Mouse (Mus musculus): ENCODE data around the gene Evi5. TPM values are rescaled to one million over a fixed set of nuclear protein-coding genes. Genes with fewer than 3 reads are reported as not detected.

Evi5 gene
- polyA plus RNA-seq (2012; rRNA removed), result 11.3 and 15.1 TPM in 2 replicates

- Histone ChIP-seq H3K4me1 (ENCODE audit: control insufficient read depth, insufficient read depth, low read length) (no peaks in the 10 kb centered on the region; the same call in 1 of the 2 replicates), H3K36me3 (ENCODE audit: control insufficient read depth, insufficient read depth, low read length) (no peaks in the 10 kb centered on the region), H3K27me3 (ENCODE audit: control insufficient read depth, insufficient read depth, low read length) (no peaks in the 10 kb centered on the region), H3K4me3 (ENCODE audit: control insufficient read depth, low read depth, low read length) (no peak within 1 kb of the TSS), H3K27ac (ENCODE audit: control insufficient read depth, insufficient read depth, low read depth, low read length) (no peak within 1 kb of the TSS)
- TF ChIP-seq POLR2A (IDR thresholded peaks at IDR 0.05; ENCODE audit: control insufficient read depth, low read depth, low read length), result no peak
- TF ChIP-seq CTCF (IDR thresholded peaks at IDR 0.05; ENCODE audit: control insufficient read depth, insufficient read depth, insufficient replicate concordance, low read depth, low read length), result no peak
These were observed at the start of gene Evi5 for GRCm38 (mm10) chr5:107874561-107875260. Gene Evi5 (minus strand): TSS chr5:107875107.

GRCm38 (mm10) chr5:107924564-107924963, 49.7 kb upstream of the Evi5 start:
- Histone ChIP-seq H3K27me3 (ENCODE audit: control insufficient read depth, insufficient read depth, low read length) (no peaks in the 10 kb centered on the region), H3K36me3 (ENCODE audit: control insufficient read depth, insufficient read depth, low read length) (no peaks in the 10 kb centered on the region), H3K4me1 (ENCODE audit: control insufficient read depth, insufficient read depth, low read length) (no peaks in the 10 kb centered on the region), H3K27ac (ENCODE audit: control insufficient read depth, insufficient read depth, low read depth, low read length) (no peak overlapping the region), H3K4me3 (ENCODE audit: control insufficient read depth, low read depth, low read length) (no peak overlapping the region)
- TF ChIP-seq CTCF (IDR thresholded peaks at IDR 0.05; ENCODE audit: control insufficient read depth, insufficient read depth, insufficient replicate concordance, low read depth, low read length) (no peak), POLR2A (IDR thresholded peaks at IDR 0.05; ENCODE audit: control insufficient read depth, low read depth, low read length) (no peak)

GRCm38 (mm10) chr5:107922836-107923235, 47.9 kb upstream of the Evi5 start:
- H3K36me3 ChIP-seq (ENCODE audit: control insufficient read depth, insufficient read depth, low read length), result no peaks in the 10 kb centered on the region
- no peak for TF ChIP-seq POLR2A (IDR thresholded peaks at IDR 0.05; ENCODE audit: control insufficient read depth, low read depth, low read length)
- TF ChIP-seq CTCF (IDR thresholded peaks at IDR 0.05; ENCODE audit: control insufficient read depth, insufficient read depth, insufficient replicate concordance, low read depth, low read length), result no peak
- H3K4me3 ChIP-seq (ENCODE audit: control insufficient read depth, low read depth, low read length), result no peak overlapping the region
- no peaks in the 10 kb centered on the region for H3K27me3 ChIP-seq (ENCODE audit: control insufficient read depth, insufficient read depth, low read length)
- H3K4me1 ChIP-seq (ENCODE audit: control insufficient read depth, insufficient read depth, low read length), result no peaks in the 10 kb centered on the region
- no peak overlapping the region for H3K27ac ChIP-seq (ENCODE audit: control insufficient read depth, insufficient read depth, low read depth, low read length)

DNA sequence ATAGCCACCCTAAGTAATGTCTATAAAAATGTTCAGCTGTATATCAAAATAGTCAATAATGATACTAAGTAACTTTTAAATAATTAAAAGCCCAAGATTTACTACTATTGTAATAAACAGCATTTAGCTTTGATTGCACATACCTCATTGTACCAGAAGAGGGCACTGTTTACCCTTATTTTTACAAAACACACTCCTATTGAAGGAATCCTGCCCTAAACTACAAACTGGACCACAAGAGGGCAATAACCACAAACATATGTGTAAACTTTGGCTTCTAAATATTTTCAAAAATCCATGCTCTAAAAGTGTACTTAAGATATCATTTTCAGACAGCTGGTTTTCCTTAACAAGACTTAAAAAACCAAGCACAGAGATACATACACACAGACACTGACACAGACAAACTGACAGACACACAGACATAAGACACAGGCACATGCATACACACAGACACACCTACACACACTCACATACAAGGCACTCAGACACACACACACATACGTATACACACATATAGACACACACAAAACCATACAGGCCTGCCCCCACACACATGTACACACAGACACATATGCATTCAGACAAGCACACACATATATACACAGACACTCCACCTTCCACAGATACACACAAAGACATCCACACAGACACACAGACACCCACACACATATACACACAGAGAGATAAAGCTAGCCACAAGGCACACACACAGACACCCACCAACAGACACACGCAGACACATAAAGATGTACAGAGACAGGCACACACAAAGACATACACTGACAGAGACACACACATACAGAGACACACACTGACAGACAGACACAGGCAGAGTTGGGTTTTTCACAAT, 46.7 kb upstream of the Evi5 start:
- H3K36me3 ChIP-seq (ENCODE audit: control insufficient read depth, insufficient read depth, low read length), result no peaks in the 10 kb centered on the region
- no peaks in the 10 kb centered on the region for H3K4me1 ChIP-seq (ENCODE audit: control insufficient read depth, insufficient read depth, low read length)
- no peak overlapping the region for H3K4me3 ChIP-seq (ENCODE audit: control insufficient read depth, low read depth, low read length)
- peak; percentile 25; the same call in 1 of the 2 replicates for TF ChIP-seq CTCF (IDR thresholded peaks at IDR 0.05; ENCODE audit: control insufficient read depth, insufficient read depth, insufficient replicate concordance, low read depth, low read length)
- TF ChIP-seq POLR2A (IDR thresholded peaks at IDR 0.05; ENCODE audit: control insufficient read depth, low read depth, low read length), result no peak
- no peaks in the 10 kb centered on the region for H3K27me3 ChIP-seq (ENCODE audit: control insufficient read depth, insufficient read depth, low read length)
- H3K27ac ChIP-seq (ENCODE audit: control insufficient read depth, insufficient read depth, low read depth, low read length), result no peak overlapping the region

GRCm38 (mm10) chr5:107915280-107915679, 40.4 kb upstream of the Evi5 start:
- H3K4me1 ChIP-seq (ENCODE audit: control insufficient read depth, insufficient read depth, low read length), result no peaks in the 10 kb centered on the region
- H3K27me3 ChIP-seq (ENCODE audit: control insufficient read depth, insufficient read depth, low read length), result no peaks in the 10 kb centered on the region
- no peak overlapping the region for H3K4me3 ChIP-seq (ENCODE audit: control insufficient read depth, low read depth, low read length)
- H3K36me3 ChIP-seq (ENCODE audit: control insufficient read depth, insufficient read depth, low read length), result no peaks in the 10 kb centered on the region
- H3K27ac ChIP-seq (ENCODE audit: control insufficient read depth, insufficient read depth, low read depth, low read length), result no peak overlapping the region
- TF ChIP-seq POLR2A (IDR thresholded peaks at IDR 0.05; ENCODE audit: control insufficient read depth, low read depth, low read length), result no peak
- no peak for TF ChIP-seq CTCF (IDR thresholded peaks at IDR 0.05; ENCODE audit: control insufficient read depth, insufficient read depth, insufficient replicate concordance, low read depth, low read length)

GRCm38 (mm10) chr5:107911012-107911411, 36.1 kb upstream of the Evi5 start:
- Histone ChIP-seq H3K4me3 (ENCODE audit: control insufficient read depth, low read depth, low read length) (no peak overlapping the region), H3K4me1 (ENCODE audit: control insufficient read depth, insufficient read depth, low read length) (no peaks in the 10 kb centered on the region), H3K27me3 (ENCODE audit: control insufficient read depth, insufficient read depth, low read length) (no peaks in the 10 kb centered on the region), H3K36me3 (ENCODE audit: control insufficient read depth, insufficient read depth, low read length) (peaks cover under 1% of the 10 kb centered on the region), H3K27ac (ENCODE audit: control insufficient read depth, insufficient read depth, low read depth, low read length) (no peak overlapping the region)
- TF ChIP-seq POLR2A (IDR thresholded peaks at IDR 0.05; ENCODE audit: control insufficient read depth, low read depth, low read length) (no peak), CTCF (IDR thresholded peaks at IDR 0.05; ENCODE audit: control insufficient read depth, insufficient read depth, insufficient replicate concordance, low read depth, low read length) (no peak)

DNA sequence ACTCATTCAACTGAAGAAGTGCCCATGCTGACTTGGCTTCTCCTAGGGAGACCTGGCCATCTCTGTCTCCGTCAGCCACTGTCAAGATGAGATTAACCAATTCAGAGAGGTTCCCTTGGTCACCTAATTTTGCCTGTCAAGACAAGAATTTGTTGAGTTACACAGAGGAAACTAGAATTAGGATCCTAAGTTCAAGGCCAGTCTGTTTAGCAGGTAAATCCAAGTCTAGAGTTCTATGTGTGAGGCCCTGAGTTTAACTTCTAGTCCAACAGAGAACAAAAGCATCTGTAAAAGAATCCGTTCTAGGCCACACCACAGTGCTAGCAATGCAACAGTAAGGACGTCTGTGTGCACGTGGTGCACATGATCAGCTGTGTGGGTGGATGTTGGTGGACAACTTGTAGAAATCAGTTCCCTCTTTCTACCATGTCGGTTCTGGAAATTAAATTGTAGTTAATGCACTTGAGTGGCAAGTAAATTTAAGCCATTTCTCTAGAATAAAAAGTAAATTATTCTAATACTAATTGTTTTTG, 35.2 kb upstream of the Evi5 start:
- H3K27ac ChIP-seq (ENCODE audit: control insufficient read depth, insufficient read depth, low read depth, low read length), result no peak overlapping the region
- TF ChIP-seq POLR2A (IDR thresholded peaks at IDR 0.05; ENCODE audit: control insufficient read depth, low read depth, low read length), result no peak
- TF ChIP-seq CTCF (IDR thresholded peaks at IDR 0.05; ENCODE audit: control insufficient read depth, insufficient read depth, insufficient replicate concordance, low read depth, low read length), result no peak
- no peaks in the 10 kb centered on the region for H3K27me3 ChIP-seq (ENCODE audit: control insufficient read depth, insufficient read depth, low read length)
- no peak overlapping the region for H3K4me3 ChIP-seq (ENCODE audit: control insufficient read depth, low read depth, low read length)
- peaks cover 1% of the 10 kb centered on the region for H3K36me3 ChIP-seq (ENCODE audit: control insufficient read depth, insufficient read depth, low read length)
- no peaks in the 10 kb centered on the region for H3K4me1 ChIP-seq (ENCODE audit: control insufficient read depth, insufficient read depth, low read length)
